ENCODE assay signal across 22 mouse cellular contexts in the genomic region with DNA sequence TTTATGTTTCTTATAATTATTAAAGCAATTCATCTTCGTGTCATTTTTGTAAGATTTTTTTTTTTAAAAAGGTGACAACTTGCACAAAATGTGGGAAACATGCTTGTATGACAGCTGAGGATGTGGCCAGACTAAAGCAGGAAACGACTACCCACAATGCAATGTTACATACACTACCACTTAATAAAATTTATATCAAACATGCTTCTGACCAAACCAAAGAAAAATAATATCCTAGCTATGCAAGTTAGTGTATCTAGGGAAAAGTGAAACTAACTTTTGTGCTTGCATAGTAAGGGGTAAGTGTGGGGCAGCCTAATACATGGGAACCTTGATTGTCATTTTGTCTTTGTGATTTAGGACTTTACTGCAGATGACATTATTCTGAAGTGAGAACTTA.
"Had no signal": no experiment of that assay in that cellular context is flagged by ENCODE, and none has a peak within 500 bp of the region (broad histone marks: within the 10 kb centered on the region; RNA-seq: fewer than 3 reads in every experiment).

No protein-coding gene starts in this region.

- H3K36me3 ChIP-seq: limb, embryonic 10.5 days; limb, embryonic 13.5 days; liver, embryonic 12.5 days; liver, embryonic 15.5 days; lung, embryonic 15.5 days; midbrain, embryonic 12.5 days; neural tube, embryonic 12.5 days; neural tube, embryonic 15.5 days; stomach, embryonic 15.5 days had no signal

- ATAC-seq: liver, embryonic 12.5 days; midbrain, embryonic 16.5 days had no signal

- H3K4me3 ChIP-seq: layer of hippocampus, adult 2 months; limb, embryonic 10.5 days; limb, embryonic 13.5 days; liver, embryonic 12.5 days; liver, embryonic 15.5 days; lung, embryonic 15.5 days; midbrain, embryonic 12.5 days; neural tube, embryonic 12.5 days; neural tube, embryonic 15.5 days; stomach, embryonic 15.5 days had no signal

- DNase-seq: kidney, adult 18-20 months; kidney, postnatal 25 days; layer of hippocampus, adult 9-11 months; liver; lung, adult 18-20 months; lung, postnatal 10 days; lung, postnatal 36 days; right cerebral cortex, adult 18-20 months; right cerebral cortex, postnatal 14 days; right cerebral cortex, postnatal 4 days; thymus, postnatal 25 days had no signal

- H3K27me3 ChIP-seq: limb, embryonic 13.5 days; liver, embryonic 12.5 days; liver, embryonic 15.5 days; lung, embryonic 15.5 days; midbrain, embryonic 12.5 days; neural tube, embryonic 12.5 days; neural tube, embryonic 15.5 days; stomach, embryonic 15.5 days had no signal

- H3K4me1 ChIP-seq: liver, embryonic 15.5 days; stomach, embryonic 15.5 days had no signal

- H3K9me3 ChIP-seq: limb, embryonic 10.5 days; limb, embryonic 13.5 days; liver, embryonic 12.5 days; liver, embryonic 15.5 days; lung, embryonic 15.5 days; midbrain, embryonic 12.5 days; neural tube, embryonic 12.5 days; neural tube, embryonic 15.5 days; stomach, embryonic 15.5 days had no signal
